Mouse (Mus musculus) v-Abl transformed pro-B cells (cell line): ENCODE measurements around the gene Gm20388.
"Not testable (repeated sequence)": the region's sequence is repeated elsewhere in the genome, so short reads cannot be mapped to it uniquely, and the experiment has no call there.

Experiments
- in situ Hi-C, 2 experiments: fragments of 400-800 bp; cut with MboI; formaldehyde crosslinking; loops; one replicate each; pipeline ENCODE4 v1.15.1; 2025; ENCODE audit not compliant: unreplicated experiment in 2 of 2

Gene Gm20388

DNA sequence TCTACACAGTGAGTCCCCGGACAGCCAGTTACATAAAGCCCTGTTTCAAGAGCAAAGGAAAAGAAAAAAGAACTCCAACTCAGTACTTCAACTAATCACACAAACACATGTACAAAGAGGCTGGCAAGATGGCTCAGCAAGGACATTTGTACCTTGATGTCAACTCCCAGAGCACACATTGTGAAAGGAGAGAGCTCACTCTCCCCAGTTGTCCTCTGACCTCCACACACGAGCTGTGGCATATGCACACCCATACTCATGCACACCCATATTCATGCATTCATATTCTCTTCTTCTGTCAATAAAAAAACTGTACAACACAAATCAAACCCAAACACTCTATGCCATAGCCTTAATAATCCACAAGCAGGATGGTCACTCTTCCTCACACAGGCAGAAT lies 3110.2 kb downstream of the Gm20388 start:
- in situ Hi-C loops, result no loop called here

DNA sequence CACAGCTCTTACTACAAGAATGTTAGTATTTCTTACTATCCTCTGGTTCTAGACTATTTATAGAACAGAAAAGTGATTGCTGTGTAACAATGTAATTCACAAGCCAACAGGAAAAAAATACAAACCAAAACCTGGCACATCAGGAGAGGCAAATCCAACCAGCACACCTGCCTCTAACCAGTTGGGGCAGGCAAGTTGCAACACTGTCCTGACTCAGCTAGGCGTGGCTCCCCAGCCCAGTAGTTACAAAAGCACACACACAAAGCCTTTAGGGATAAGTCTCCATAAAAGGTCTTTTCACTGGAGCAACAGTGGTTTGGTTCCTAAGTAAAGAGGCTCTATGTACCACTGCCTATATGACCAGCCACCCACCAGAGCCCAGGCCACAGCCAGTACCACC lies 3110.6 kb downstream of the Gm20388 start:
- in situ Hi-C loops, result no loop called here

DNA sequence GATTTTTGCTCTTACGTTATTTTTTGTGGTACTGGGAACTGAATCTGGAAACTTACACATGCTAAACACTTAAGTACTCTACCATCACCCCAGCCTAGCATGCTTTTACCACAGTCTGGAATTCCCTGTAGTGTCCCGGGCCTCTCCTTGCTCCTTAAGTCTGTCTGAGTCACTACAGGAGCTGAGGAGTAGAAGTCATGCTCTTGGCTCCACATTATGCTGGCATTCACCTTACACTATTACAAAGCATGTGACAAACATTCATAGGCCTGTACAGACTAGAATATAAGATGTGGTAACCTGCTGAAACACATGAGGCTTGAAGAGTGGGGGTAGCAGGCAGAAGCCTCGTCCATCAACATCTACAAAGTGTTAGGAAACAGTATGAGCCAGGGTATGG lies 3112.1 kb downstream of the Gm20388 start:
- in situ Hi-C loops, result no loop called here

DNA sequence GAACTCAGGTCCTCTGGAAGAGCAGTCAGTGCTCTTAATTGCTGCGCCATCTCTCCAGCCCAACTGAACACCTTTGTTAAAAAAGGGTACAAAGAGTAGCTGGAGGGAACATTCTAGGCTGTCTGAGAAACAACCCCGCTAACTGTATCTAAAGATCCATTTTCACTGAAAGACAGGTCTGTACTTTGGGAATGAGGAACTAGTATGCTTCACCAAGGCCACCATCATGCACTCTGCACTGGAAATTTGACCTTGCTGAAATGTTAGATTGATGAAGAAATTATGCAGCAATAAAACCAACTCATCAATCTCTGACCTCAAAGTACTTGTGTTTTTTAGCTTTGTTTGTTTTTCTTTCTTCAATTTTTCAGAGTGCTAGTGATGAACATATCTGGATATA lies 3113.6 kb downstream of the Gm20388 start:
- in situ Hi-C loops, result no loop called here

DNA sequence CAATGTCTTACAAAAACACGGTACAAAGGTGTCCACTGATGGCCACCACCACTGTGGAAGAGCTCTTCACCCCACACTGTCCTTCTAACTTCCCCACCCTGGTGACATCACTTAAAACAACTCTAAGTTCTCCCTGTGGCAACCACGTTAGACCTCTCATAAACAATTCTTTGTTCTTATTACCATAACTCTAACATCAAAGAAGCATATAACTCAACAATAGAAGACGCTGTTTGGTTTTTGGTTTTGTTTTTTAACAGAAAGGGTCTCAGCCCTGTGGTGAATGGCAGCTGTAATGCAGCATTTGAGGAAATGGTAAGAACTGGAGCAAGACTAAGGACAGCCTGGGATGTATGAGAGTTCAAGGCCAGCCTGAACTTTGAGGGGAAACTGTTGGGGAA lies 3115.3 kb downstream of the Gm20388 start:
- in situ Hi-C loops, result no loop called here

DNA sequence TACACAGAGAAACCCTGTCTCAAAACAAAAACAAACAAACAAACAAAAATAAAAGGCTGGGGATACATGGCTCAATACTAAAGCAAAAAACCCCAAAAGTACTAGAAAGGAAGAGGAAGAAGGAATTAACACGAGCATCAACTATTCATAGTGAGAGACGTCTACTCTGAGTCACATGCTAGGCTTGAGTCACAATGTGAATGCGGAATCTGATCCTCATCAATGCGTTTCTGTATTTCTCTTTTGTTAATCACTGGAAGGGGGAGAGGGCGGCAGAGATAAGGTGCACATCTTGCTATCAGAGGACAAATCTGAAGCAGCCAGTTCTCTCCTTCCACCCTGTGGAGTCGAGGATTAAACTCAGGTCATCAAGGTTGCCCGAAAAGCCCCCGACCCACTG lies 3117.1 kb downstream of the Gm20388 start:
- in situ Hi-C loops, result no loop called here

DNA sequence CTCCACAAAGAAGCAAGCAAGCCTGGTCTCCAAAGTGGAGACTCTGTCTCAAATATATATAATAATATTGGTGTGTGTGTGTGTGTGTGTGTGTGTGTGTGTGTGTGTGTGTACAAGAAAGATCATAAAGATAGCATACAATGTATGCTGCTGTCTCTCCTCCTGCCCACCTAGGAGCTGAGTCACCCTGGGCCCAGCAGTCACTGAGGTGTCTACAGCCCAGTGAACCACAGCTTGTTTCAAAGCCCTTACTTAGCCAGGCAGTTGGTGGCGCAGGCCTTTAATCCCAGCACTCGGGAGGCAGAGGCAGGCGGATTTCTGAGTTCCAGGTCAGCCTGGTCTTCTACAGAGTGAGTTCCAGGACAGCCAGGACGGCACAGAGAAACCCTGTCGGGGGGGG lies 3119.4 kb downstream of the Gm20388 start:
- in situ Hi-C loops, result not testable (repeated sequence)

DNA sequence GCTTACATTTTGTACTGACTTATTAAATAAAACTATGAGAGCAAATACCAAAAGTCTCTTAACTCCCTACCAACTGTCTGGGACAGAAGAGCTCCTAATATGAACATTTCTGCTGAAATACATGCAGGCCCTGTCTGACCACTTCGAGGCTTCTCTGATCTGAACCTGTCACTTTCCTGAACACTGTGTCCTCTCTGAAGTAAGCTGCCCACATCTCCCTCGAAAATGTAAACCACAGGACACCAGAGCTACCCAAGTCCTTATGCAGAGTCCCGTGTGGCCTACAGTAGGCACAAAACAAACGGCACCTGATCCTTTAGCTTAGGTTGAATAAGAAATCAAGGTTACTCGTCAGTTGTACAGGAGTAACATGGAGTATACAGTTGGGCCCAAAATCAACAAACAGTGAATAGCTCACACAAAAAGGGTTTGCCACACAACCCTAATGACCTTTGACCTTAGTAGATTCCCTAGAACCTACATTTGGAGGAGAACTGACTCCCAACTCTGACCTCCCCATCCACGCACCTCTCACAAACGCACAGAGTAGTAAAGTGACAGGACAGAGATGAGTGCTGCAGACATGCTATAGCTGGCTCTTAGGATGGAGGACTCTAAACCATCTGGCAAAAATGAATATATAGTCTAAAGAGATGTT lies 3120.8 kb downstream of the Gm20388 start:
- in situ Hi-C loops, result no loop called here

DNA sequence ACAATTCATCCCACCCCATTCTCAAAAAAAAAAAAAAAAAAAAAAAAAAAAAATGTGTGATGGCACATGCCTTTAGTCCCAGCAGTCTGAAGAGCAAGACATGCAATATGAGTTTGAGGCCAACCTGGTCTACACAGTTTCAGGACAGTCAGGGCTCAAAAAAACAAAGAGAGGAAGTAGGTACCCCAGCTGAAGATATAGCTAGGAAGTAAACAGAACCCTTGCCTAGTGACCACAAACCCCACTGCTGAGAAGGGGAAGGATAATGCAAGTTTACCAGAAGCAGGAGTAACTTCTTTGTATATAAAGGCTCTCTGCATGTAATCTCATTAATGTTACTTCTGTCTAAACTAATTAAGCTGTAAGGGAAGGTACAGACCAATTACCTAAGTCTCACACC lies 3122.1 kb downstream of the Gm20388 start:
- in situ Hi-C loops, result no loop called here

DNA sequence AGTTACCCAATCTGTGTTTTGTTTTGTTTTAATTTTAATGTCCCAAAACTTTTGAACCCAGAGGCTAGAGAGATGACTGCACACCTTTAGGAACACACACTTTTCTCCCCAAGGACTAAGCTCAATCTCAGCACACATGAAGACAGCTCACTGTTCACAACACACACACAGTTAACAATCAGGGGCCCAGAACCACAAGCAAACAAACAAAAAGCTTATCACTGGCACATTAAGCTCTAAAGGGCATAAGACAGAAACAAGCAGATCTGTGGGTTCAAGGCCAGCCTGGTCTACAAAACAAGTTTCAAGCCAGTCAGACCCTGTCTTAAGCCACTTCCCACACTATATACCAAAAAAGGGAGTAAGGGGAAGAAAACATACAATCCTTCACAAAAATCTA lies 3122.8 kb downstream of the Gm20388 start:
- in situ Hi-C loops, result no loop called here

DNA sequence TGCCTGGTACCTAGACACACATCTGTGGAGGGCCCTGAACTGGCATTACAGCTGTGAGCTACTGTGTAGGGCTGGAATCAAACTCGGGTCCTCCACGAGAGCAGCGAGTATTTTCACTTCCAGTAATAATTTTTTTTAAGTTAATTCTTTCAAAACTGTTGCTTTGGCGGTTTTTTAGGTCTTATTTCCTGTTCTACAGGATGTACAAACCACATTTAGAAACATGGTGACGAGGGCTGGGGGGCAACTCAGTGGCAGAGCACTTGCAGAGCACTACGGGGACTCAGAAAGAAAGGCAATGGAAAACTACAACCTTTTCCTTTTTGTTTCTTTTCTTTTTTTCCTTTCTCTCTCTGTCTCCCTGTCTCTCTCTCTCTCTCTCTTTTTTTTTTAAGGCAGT lies 3123.5 kb downstream of the Gm20388 start:
- in situ Hi-C loops, result no loop called here

DNA sequence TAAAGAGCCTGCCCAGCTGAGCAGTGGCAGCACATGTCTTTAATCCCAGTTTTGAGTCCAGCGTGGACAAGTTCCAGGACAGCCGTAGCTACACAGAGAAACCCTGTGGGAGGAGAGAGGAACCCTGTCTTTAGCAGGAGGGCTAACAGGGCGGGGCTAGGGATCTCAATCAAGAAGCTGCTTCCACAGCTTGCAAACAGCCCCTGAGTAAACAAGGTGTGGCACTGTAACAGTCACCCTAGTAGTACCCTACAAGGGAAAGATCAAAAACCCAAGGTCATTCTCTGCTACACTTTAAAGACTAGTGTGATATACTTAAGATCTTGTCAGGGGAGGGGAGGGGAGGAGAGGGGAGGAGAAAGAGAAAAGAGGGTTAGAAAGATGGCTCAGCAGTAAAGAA lies 3126.3 kb downstream of the Gm20388 start:
- in situ Hi-C loops, result loop anchor here (5.0 kb wide), 2 partner anchors 40 to 95 kb away; no protein-coding TSS in a partner anchor

DNA sequence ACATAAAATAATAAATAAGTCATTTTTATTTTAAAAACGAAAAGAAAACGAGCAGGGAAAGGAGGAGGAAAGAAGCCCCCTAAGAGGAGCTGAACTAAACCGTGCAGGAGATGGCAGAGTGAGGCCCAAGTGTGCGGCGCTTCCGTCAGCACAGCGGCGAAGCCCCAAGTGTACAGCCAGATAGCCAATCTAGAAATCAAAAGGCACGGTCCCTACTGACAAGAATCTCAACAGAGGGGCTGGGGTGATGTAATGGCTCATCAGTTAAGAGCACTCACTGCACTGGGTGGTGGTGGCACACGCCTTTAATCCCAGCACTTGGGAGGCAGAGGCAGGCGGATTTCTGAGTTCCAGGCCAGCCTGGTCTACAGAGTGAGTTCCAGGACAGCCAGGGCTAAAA lies 3126.8 kb downstream of the Gm20388 start:
- in situ Hi-C loops, result loop anchor here (5.0 kb wide), 2 partner anchors 40 to 95 kb away; no protein-coding TSS in a partner anchor

DNA sequence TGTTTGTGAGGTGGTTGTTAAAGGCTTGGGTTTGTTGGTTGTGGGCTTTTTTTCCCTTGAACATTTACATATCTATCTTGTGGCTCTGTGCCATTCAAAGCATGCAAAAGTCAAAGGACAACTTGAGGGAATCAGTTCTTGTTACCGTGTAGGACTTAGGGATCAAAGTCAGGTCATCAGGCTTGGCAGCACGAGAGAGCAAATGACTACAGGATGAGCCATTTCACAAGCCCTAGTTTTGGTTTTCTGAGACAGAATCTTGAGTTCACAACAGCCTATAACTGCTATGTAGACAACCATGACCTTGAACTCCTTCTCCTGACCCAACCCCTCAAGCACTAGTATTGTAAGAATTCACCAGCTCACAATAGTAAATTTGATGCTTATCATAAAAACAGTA lies 3127.7 kb downstream of the Gm20388 start:
- in situ Hi-C loops, result loop anchor here (5.0 kb wide), 2 partner anchors 41 to 96 kb away; no protein-coding TSS in a partner anchor

DNA sequence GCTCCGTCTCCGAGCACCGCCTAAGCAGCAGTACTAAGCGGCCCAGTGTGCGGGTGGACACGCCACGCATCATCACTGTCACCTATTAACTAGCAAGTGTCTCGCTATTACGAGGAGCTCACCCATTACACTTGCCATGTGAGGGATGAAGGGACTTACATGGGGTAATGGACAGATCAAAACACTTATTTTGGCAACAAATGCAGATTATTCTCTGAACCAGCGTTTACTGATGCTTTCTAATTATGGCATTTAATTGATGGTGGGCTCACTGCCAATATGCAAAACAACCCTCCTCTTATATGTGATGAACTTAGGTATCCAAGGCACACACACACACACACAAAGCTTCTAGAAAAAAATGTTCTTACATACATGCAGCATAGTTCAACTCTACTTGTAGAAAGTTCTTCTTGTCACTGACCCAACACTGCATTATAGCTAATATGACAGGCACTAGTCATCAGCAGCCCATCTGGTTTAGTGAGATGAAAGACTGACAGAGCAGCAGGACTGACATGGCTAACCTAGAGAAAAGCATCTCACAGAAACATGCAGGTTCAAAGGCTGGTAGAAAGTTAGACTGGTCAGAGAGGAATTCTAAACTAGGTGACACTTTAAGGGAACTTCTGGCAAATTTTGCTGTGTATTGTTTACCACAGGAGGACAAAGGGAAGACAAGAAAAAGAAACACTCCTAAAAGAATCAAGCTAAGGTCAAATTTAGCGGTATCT lies 3128.9 kb downstream of the Gm20388 start:
- in situ Hi-C loops, result loop anchor here (5.0 kb wide), 2 partner anchors 42 to 97 kb away; no protein-coding TSS in a partner anchor

DNA sequence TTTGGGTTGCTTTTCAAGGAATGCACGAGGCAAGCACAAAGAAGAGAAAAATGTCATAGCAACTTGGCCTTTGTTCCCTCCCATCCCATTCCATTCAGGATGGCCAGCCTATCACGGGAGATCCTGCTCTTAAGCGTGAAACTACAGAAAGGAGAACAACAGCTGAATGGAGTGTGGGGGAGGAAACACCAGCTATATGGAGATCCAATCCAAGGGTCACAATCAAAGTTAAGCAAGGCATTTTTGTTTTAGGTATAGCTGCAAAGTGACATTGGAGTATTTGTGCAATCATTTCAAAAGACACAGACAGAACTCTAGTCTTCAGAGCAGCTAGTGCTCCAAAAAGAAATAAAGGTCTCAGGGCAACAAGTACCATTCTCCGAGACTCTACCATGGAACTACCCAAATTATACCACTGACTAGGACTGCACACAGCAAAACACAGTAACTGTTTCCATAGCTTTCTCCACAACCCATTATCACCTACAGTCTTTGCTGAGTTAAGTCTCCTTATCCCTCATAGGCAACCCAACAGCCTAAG lies 3129.5 kb downstream of the Gm20388 start:
- in situ Hi-C loops, result no loop called here

DNA sequence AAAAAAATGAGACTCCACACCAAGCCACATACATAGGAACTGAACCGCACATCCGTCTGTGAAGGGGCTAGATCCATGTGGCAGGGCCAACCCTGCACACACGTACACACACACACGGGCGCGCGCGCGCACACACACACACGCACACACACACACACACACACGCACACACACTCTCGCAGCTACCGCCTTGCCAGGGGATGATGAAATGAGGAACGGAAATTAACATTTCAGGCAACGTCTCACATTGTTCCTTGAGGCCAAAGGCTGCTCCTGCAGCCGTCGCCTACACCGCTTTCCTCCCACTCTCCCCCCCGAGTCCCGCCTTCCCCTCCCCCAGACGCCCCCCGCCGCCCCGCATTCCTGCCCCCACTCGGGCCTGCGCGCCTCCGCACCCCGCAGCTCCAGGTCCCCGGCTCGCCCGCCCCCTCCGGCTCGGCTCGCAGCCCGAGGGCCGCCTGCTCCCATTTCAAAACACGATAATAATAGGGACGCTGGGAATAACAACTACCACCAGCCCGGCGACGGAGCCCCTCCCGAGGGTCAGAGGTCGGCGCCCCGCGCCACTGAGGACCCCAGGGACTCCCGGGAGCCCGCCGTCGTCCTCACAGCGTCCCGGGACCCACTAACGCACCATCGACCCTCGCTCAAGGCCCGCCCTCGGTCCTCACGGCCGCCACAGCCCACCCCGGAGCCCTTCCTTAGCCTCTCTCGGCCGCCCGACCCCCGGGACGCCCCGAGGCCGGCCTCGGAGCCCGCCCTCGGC lies 3130.6 kb downstream of the Gm20388 start:
- in situ Hi-C loops, result no loop called here

DNA sequence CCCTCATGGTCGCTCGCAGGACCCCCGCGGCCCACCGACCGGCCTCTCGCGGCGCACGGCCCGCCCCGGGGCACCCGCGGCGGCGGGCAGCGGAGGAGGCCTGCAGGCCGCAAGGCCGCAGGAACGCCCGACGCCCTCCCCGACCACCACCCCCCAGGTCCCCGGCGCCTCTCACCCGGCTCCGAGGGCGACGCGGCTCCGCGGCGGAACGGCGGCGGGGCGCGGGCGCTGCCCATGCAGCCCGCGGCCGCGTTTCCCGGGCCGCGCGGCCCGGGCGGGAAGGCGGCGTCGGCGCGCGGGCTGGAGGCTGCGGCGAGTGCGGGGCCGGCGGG lies 3131.1 kb downstream of the Gm20388 start:
- in situ Hi-C loops, result no loop called here

DNA sequence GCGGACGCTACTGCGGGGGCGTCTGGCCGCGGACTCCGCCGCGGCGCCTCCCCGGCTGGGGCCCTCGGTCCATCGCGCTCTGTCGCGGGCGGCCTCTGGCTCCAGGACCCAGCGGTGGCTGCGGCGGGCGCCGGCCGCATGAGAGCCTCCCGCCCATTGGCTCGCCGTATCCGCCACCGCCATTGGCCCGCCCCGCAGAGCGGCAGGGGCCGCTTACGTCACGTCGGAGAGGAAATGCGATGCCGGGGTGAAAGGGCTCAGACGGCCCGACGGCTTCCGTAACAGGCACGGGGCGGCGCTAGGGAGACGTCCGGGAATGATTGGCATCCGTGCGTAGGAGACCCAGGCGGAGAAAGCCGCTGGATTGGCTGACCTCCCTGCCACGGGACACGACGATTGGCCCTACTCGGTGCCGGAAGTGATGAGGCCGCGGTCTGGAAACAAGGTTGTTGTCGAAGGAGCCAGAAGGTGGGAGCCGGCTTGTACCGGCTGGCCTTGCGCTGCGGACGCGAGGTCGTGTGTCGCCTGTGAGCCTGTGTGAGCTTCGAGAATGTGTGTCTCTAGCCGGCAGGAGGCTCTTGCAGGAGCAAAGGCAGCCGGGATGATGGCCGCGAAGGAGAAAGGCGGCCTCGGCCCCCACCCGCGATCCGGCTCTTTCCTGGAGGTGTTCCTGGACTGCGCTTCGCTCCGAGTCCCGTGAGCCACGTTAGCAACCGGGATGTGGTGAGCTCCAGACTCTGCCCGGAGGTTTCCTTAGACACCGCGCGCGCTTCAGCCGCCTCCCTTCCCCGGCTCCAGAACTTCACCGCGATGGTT lies 3131.7 kb downstream of the Gm20388 start, which contains the start of gene Ankrd11:
TSS of gene Ankrd11 (minus strand) at position 120 of the 816 bp plus-strand sequence.
- in situ Hi-C loops, result no loop called here

DNA sequence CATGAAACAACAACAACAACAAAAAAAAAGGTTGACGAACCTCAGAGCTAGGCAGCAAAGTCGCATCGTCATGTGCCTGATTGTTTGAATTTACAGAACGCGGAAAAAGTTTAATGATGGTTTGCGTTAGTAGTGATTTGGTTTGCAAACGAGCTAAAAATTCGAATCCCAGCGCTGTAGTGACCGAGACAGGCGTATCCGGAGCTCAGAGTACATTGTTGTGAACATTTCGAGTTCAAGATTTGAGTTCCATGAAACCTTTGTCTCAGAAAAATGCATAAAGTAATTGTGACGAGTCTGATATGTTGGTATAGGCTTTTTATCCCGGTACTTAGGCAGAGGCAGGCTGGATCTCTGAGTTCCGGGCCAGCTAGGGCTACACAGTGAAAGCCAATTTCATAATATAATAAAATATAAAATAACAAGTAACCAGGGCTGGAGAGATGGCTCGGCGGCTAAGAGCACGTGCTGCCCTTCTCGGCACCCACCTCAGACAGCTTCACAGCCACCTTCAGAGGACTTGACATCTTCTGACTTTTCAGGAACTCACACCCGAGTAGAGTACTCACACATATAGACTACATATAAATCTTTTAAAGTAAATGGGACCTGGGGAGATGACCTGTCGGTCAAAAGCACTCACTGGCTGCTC lies 3132.5 kb downstream of the Gm20388 start:
- in situ Hi-C loops, result no loop called here
